Mouse (Mus musculus) kidney, postnatal 0 days (tissue): ENCODE measurements around the gene Usp24. TPM values are rescaled to one million over a fixed set of nuclear protein-coding genes. Genes with fewer than 3 reads are reported as not detected.
A peak's percentile ranks its signal among the peaks of the same experiment; 100 is the strongest.

Experiments used
- ATAC-seq: fragments of 200-750 bp; cut with Nextera tagmentation; replicated peaks from 2 replicates; pipeline ENCODE4 v1.8.0; 2017; ENCODE audit warnings: low read depth, moderate number of reproducible peaks, moderate TSS enrichment, moderate library complexity; ENCODE audit not compliant: low FRiP score
- DNase-seq: peaks from one replicate; pipeline ENCODE4 v3.0.0-alpha.2; 2016; ENCODE audit warnings: low spot score
- H3K27ac ChIP-seq: fragments of 300-500 bp; sonication (generic); 2 replicates; pipeline ENCODE4 v1.5.1; 2014; ENCODE audit warnings: mild to moderate bottlenecking
- H3K27me3 ChIP-seq: fragments of 300-500 bp; sonication (generic); 2 replicates; pipeline ENCODE4 v1.6.1; 2014; ENCODE audit warnings: low read length, mixed read lengths; ENCODE audit not compliant: insufficient read depth
- H3K36me3 ChIP-seq: fragments of 300-500 bp; sonication (generic); 2 replicates; pipeline ENCODE4 v1.6.1; 2014; ENCODE audit warnings: low read length, mixed read lengths; ENCODE audit not compliant: insufficient read depth
- H3K4me1 ChIP-seq: fragments of 300-500 bp; sonication (generic); replicated peaks from 2 replicates; pipeline ENCODE4 v1.6.1; 2014; ENCODE audit warnings: antibody characterized with exemption, low read length, mixed read lengths; ENCODE audit not compliant: insufficient read depth
- H3K4me2 ChIP-seq: fragments of 300-500 bp; sonication (generic); 2 replicates; pipeline ENCODE4 v1.6.1; 2014; ENCODE audit warnings: mild to moderate bottlenecking, low read length, moderate library complexity, mixed read lengths
- H3K4me3 ChIP-seq: fragments of 300-500 bp; sonication (generic); replicated peaks from 2 replicates; pipeline ENCODE4 v1.5.1; 2014; ENCODE audit warnings: low read depth, low read length
- H3K9ac ChIP-seq: fragments of 300-500 bp; sonication (generic); 2 replicates; pipeline ENCODE4 v1.6.1; 2014; ENCODE audit warnings: low read depth, low read length
- H3K9me3 ChIP-seq: fragments of 300-500 bp; sonication (generic); replicated peaks from 2 replicates; pipeline ENCODE4 v1.6.1; 2016; ENCODE audit warnings: low read length, inconsistent platforms, mixed read lengths
- CTCF ChIP-seq: IDR thresholded peaks from 2 replicates; pipeline ENCODE4 v1.5.1; 2016; ENCODE audit warnings: antibody characterized with exemption, low read depth, mild to moderate bottlenecking, moderate library complexity
- WGBS: fragments of 180-500 bp; shearing (Covaris S2); extraction: QIAGEN DNeasy Blood & Tissue Kit; methylation state at CpG from one replicate; pipeline ENCODE4 v1.1.7; 2014; 5-methylcytosine and 5-hydroxymethylcytosine counted together
- polyA plus RNA-seq: library from polyadenylated mRNA; unstranded; fragments of >200 nt; fragmentation: Nextera tagmentation; extraction: Ambion mirVana; gene quantifications from 2 replicates; pipeline ENCODE4 v1.2.1, GENCODE M21; 2015

Gene Usp24
- polyA plus RNA-seq, 1 experiment from 2014 or later, result 12.2 TPM

GRCm38 (mm10) chr4:106428616-106429015 lies 112.6 kb downstream of the Usp24 start:
- Histone ChIP-seq H3K36me3 (peaks cover 63% of the 10 kb centered on the region), H3K27ac (no peak overlapping the region), H3K9ac (no peak overlapping the region), H3K4me1 (no peaks in the 10 kb centered on the region), H3K4me2 (no peak overlapping the region), H3K4me3 (no peak overlapping the region), H3K27me3 (no peaks in the 10 kb centered on the region), H3K9me3 (no peaks in the 10 kb centered on the region)
- DNase-seq, result no peak
- WGBS, result 92% methylated on average over 6 of the region's 6 CpGs
- TF ChIP-seq CTCF, result no peak
- ATAC-seq, result no peak

DNA sequence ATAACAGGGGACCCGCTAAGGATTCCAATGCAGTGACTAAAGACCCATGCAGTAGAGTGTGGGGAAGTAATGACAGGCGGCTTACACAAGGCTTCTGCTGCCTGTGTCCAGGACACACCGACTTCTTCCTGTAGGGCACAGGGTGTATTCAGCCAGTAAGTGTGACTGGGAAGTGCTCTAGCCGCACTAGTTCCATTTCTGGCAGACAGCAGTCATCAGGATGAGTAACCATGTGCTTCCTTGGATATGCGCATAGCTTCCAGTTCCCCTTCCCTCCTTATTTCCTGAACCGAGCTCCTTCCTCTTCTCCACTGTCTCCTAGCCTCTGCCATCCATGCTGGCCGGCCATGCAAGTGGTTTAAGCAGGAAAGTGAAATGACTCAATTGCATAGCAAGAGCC lies 113.1 kb downstream of the Usp24 start:
- Histone ChIP-seq H3K4me1 (no peaks in the 10 kb centered on the region), H3K9ac (no peak overlapping the region), H3K4me3 (no peak overlapping the region), H3K9me3 (no peaks in the 10 kb centered on the region), H3K27ac (no peak overlapping the region), H3K27me3 (no peaks in the 10 kb centered on the region), H3K36me3 (peaks cover 62% of the 10 kb centered on the region), H3K4me2 (no peak overlapping the region)
- ATAC-seq, result no peak
- TF ChIP-seq CTCF, result no peak
- DNase-seq, result no peak
- 79% methylated on average over 7 of the region's 7 CpGs for WGBS

- Histone ChIP-seq H3K9ac (no peak overlapping the region), H3K36me3 (peaks cover 59% of the 10 kb centered on the region), H3K27ac (no peak overlapping the region), H3K4me2 (no peak overlapping the region), H3K9me3 (no peaks in the 10 kb centered on the region), H3K4me1 (no peaks in the 10 kb centered on the region), H3K4me3 (no peak overlapping the region), H3K27me3 (no peaks in the 10 kb centered on the region)
- DNase-seq, result no peak
- WGBS, result 98% methylated on average over 5 of the region's 5 CpGs
- ATAC-seq, result no peak
- no peak for TF ChIP-seq CTCF
These were observed 114.4 kb downstream of the Usp24 start for GRCm38 (mm10) chr4:106430431-106430830.

- 87% methylated on average over 2 of the region's 2 CpGs for WGBS
- Histone ChIP-seq H3K4me1 (no peaks in the 10 kb centered on the region), H3K36me3 (peaks cover 62% of the 10 kb centered on the region), H3K4me3 (no peak overlapping the region), H3K27ac (no peak overlapping the region), H3K27me3 (no peaks in the 10 kb centered on the region), H3K4me2 (no peak overlapping the region), H3K9ac (no peak overlapping the region), H3K9me3 (no peaks in the 10 kb centered on the region)
- ATAC-seq (no peak), DNase-seq (no peak)
- no peak for TF ChIP-seq CTCF
These were observed 119.4 kb downstream of the Usp24 start for GRCm38 (mm10) chr4:106435426-106435825.

- 69% methylated on average over 4 of the region's 4 CpGs for WGBS
- H3K27ac ChIP-seq, result no peak overlapping the region
- H3K9ac ChIP-seq, result no peak overlapping the region
- peaks cover 61% of the 10 kb centered on the region for H3K36me3 ChIP-seq
- no peaks in the 10 kb centered on the region for H3K27me3 ChIP-seq
- no peak overlapping the region for H3K4me2 ChIP-seq
- H3K4me1 ChIP-seq, result no peaks in the 10 kb centered on the region
- H3K4me3 ChIP-seq, result no peak overlapping the region
- H3K9me3 ChIP-seq, result no peaks in the 10 kb centered on the region
- peak; percentile 80 for TF ChIP-seq CTCF
- DNase-seq (peak; percentile 62), ATAC-seq (no peak)
These were observed 120.5 kb downstream of the Usp24 start for GRCm38 (mm10) chr4:106436475-106436874.

DNA sequence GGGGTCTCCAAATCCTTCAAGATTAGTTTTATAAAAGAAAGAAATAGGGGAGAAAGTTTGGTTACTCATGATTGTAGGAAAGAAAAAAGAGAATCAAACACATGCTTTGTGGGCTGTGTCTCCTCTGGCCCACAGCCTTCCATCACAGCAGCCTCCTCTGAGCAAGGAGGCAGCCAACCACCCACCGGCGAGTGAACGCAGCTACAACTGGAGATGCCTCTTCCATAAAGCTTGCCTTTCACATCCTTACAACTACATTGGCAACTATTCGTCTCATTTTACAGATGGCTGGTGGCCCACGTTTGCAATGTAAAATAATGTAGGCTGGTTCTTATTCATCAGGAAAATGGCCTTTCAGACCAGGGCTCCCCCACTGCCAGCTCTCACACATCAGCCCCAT lies 121.2 kb downstream of the Usp24 start:
- no peak for ATAC-seq
- no peak overlapping the region for H3K9ac ChIP-seq
- H3K36me3 ChIP-seq, result peaks cover 58% of the 10 kb centered on the region
- no peaks in the 10 kb centered on the region for H3K27me3 ChIP-seq
- no peak for TF ChIP-seq CTCF
- WGBS, result 93% methylated on average over 5 of the region's 5 CpGs
- no peak overlapping the region for H3K27ac ChIP-seq
- no peaks in the 10 kb centered on the region for H3K4me1 ChIP-seq
- no peak overlapping the region for H3K4me3 ChIP-seq
- H3K4me2 ChIP-seq, result no peak overlapping the region
- H3K9me3 ChIP-seq, result no peaks in the 10 kb centered on the region
- no peak for DNase-seq

DNA sequence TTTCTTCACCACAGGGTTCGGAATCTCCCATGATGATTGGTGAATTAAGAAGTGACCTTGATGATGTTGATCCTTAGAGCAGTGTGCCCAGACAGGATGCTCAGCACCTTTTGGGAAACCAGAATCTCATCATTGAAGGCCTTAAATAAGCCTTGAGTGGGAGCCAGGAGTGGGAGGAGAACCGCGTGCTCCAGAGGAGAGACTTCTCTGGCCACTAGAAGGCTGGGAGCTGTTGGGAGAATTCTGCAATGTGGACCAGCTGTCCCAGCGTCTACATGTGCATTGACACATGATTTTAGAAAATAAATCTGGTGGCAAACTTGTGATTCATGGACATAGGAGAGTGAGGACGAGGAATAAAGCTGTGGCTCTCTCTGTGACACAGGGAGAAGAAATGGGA lies 122.8 kb downstream of the Usp24 start:
- TF ChIP-seq CTCF, result no peak
- Histone ChIP-seq H3K4me3 (no peak overlapping the region), H3K9me3 (no peaks in the 10 kb centered on the region), H3K9ac (no peak overlapping the region), H3K27ac (no peak overlapping the region), H3K4me1 (no peaks in the 10 kb centered on the region), H3K4me2 (no peak overlapping the region), H3K27me3 (no peaks in the 10 kb centered on the region), H3K36me3 (peaks cover 56% of the 10 kb centered on the region)
- 87% methylated on average over 5 of the region's 5 CpGs for WGBS
- ATAC-seq, result no peak
- DNase-seq, result no peak
